Mouse (Mus musculus) thymus, adult 2 months (tissue): ENCODE data around the gene Hspa5.

Source experiments
- CTCF ChIP-seq: fragments of 200-500 bp; IDR thresholded peaks from 2 replicates; pipeline ENCODE4 v1.5.1; 2012; ENCODE audit warnings: mild to moderate bottlenecking, control low read depth, low read length, moderate library complexity, borderline replicate concordance; ENCODE audit not compliant: control insufficient read depth, poor library complexity, insufficient read depth; ENCODE audit errors: extremely low read depth
- POLR2A ChIP-seq: fragments of 200-500 bp; IDR thresholded peaks from 2 replicates; pipeline ENCODE4 v1.6.1; 2012; ENCODE audit warnings: mild to moderate bottlenecking, low read length, control low read depth, moderate library complexity; ENCODE audit not compliant: control insufficient read depth, poor library complexity, insufficient read depth; ENCODE audit errors: extremely low read depth

GRCm38 (mm10) chr2:34783064-34784020 lies 11.6 kb downstream of the Hspa5 start:
- TF ChIP-seq CTCF = no peak
- TF ChIP-seq POLR2A = no peak
